16 mouse cellular contexts compared by ENCODE assay signal in genomic region chr6:139569211-139569610, GRCm38 (mm10). TPM values are rescaled to one million over a fixed set of nuclear protein-coding genes. Genes with fewer than 3 reads are reported as not detected.
DNase-seq lines count a peak whose midpoint lies in the region; ATAC-seq lines count a peak whose summit lies in the region.
"Had no signal": no experiment of that assay in that cellular context is flagged by ENCODE, and none has a peak within 500 bp of the region (broad histone marks: within the 10 kb centered on the region; RNA-seq: fewer than 3 reads in every experiment).

No protein-coding gene starts in this region.

- WGBS in hindbrain, embryonic 12.5 days, result 29% methylated on average over 7 of the region's 7 CpGs
- 60% methylated on average over 7 of the region's 7 CpGs for WGBS in hindbrain, embryonic 10.5 days
- WGBS in neural tube, embryonic 11.5 days, result 45% methylated on average over 7 of the region's 7 CpGs
- WGBS in neural tube, embryonic 15.5 days, result 52% methylated on average over 7 of the region's 7 CpGs
- 34% methylated on average over 7 of the region's 7 CpGs for WGBS in hindbrain, embryonic 15.5 days

- no peak for DNase-seq in hindbrain, embryonic 10.5 days (ENCODE audit: low spot score)
- DNase-seq in neural tube, embryonic 11.5 days (ENCODE audit: low spot score), result no peak
- peak; percentile 77 for DNase-seq in retina, postnatal 1 day
- DNase-seq: adrenal gland, postnatal 36 days; cerebellum, postnatal 36 days; liver, embryonic 13.5 days; thymus, postnatal 14 days had no signal

- H3K4me2 ChIP-seq in hindbrain, embryonic 12.5 days (replicated peaks), result no peak overlapping the region
- H3K4me2 ChIP-seq in neural tube, embryonic 11.5 days (ENCODE audit: low read depth), result no peak overlapping the region
- H3K4me2 ChIP-seq in neural tube, embryonic 15.5 days, result no peak overlapping the region
- no peak overlapping the region for H3K4me2 ChIP-seq in hindbrain, embryonic 15.5 days
- H3K4me2 ChIP-seq: liver, embryonic 13.5 days had no signal

- no peaks in the 10 kb centered on the region for H3K4me1 ChIP-seq in hindbrain, embryonic 12.5 days
- H3K4me1 ChIP-seq in hindbrain, embryonic 10.5 days (replicated peaks), result no peaks in the 10 kb centered on the region
- H3K4me1 ChIP-seq in neural tube, embryonic 11.5 days (ENCODE audit: control insufficient read depth, insufficient read depth, low read length), result no peaks in the 10 kb centered on the region
- no peaks in the 10 kb centered on the region for H3K4me1 ChIP-seq in neural tube, embryonic 15.5 days
- no peaks in the 10 kb centered on the region for H3K4me1 ChIP-seq in hindbrain, embryonic 15.5 days (replicated peaks)
- H3K4me1 ChIP-seq: liver, embryonic 13.5 days had no signal

- no peaks in the 10 kb centered on the region for H3K36me3 ChIP-seq in hindbrain, embryonic 12.5 days
- H3K36me3 ChIP-seq in hindbrain, embryonic 10.5 days, result no peaks in the 10 kb centered on the region
- no peaks in the 10 kb centered on the region for H3K36me3 ChIP-seq in neural tube, embryonic 11.5 days (ENCODE audit: control insufficient read depth, insufficient read depth, low read length)
- no peaks in the 10 kb centered on the region for H3K36me3 ChIP-seq in neural tube, embryonic 15.5 days
- no peaks in the 10 kb centered on the region for H3K36me3 ChIP-seq in hindbrain, embryonic 15.5 days
- H3K36me3 ChIP-seq: liver, embryonic 13.5 days had no signal

- H3K27me3 ChIP-seq in hindbrain, embryonic 12.5 days, result no peaks in the 10 kb centered on the region
- no peaks in the 10 kb centered on the region for H3K27me3 ChIP-seq in hindbrain, embryonic 10.5 days (ENCODE audit: insufficient read depth, poor library complexity, severe bottlenecking)
- H3K27me3 ChIP-seq in neural tube, embryonic 11.5 days (ENCODE audit: control insufficient read depth, insufficient read depth, low read length), result no peaks in the 10 kb centered on the region
- H3K27me3 ChIP-seq in neural tube, embryonic 15.5 days (replicated peaks), result no peaks in the 10 kb centered on the region
- H3K27me3 ChIP-seq in hindbrain, embryonic 15.5 days, result no peaks in the 10 kb centered on the region
- H3K27me3 ChIP-seq: liver, embryonic 13.5 days had no signal

- no peak overlapping the region for H3K27ac ChIP-seq in hindbrain, embryonic 12.5 days
- no peak overlapping the region for H3K27ac ChIP-seq in hindbrain, embryonic 10.5 days
- H3K27ac ChIP-seq in neural tube, embryonic 11.5 days (ENCODE audit: low read depth, low read length), result no peak overlapping the region
- H3K27ac ChIP-seq in neural tube, embryonic 15.5 days (replicated peaks), result no peak overlapping the region
- no peak overlapping the region for H3K27ac ChIP-seq in hindbrain, embryonic 15.5 days (replicated peaks)
- H3K27ac ChIP-seq: liver, embryonic 13.5 days had no signal

- ATAC-seq in hindbrain, embryonic 12.5 days (ENCODE audit: low FRiP score), result peak; percentile 54; the same call in 1 of the 2 replicates
- ATAC-seq in neural tube, embryonic 11.5 days (ENCODE audit: insufficient read depth, low FRiP score, low TSS enrichment), result 0 out of 2 replicates have a peak, but pooled peaks have one; percentile 54
- ATAC-seq in neural tube, embryonic 15.5 days (ENCODE audit: low FRiP score), result no peak
- ATAC-seq in hindbrain, embryonic 15.5 days (ENCODE audit: low FRiP score, low read depth), result 0 out of 2 replicates have a peak, but pooled peaks have one; percentile 38
- no peak for ATAC-seq in erythroblast, adult 5-6 weeks (replicated peaks; ENCODE audit: low FRiP score, poor library complexity, severe bottlenecking)
- ATAC-seq: CD4-positive, CD25-positive, alpha-beta regulatory T cell, adult 4 months; lung, postnatal 0 days had no signal

- no peak overlapping the region for H3K4me3 ChIP-seq in hindbrain, embryonic 12.5 days
- H3K4me3 ChIP-seq in hindbrain, embryonic 10.5 days, result no peak overlapping the region
- no peak overlapping the region for H3K4me3 ChIP-seq in neural tube, embryonic 11.5 days (ENCODE audit: low read depth, low read length)
- no peak overlapping the region for H3K4me3 ChIP-seq in neural tube, embryonic 15.5 days (replicated peaks)
- H3K4me3 ChIP-seq in hindbrain, embryonic 15.5 days, result no peak overlapping the region
- H3K4me3 ChIP-seq: liver, embryonic 13.5 days had no signal

- no peaks in the 10 kb centered on the region for H3K9me3 ChIP-seq in hindbrain, embryonic 12.5 days (replicated peaks)
- no peaks in the 10 kb centered on the region for H3K9me3 ChIP-seq in hindbrain, embryonic 10.5 days
- no peaks in the 10 kb centered on the region for H3K9me3 ChIP-seq in neural tube, embryonic 11.5 days (ENCODE audit: control insufficient read depth, low read length)
- H3K9me3 ChIP-seq in neural tube, embryonic 15.5 days (replicated peaks), result no peaks in the 10 kb centered on the region
- H3K9me3 ChIP-seq in hindbrain, embryonic 15.5 days, result no peaks in the 10 kb centered on the region
- H3K9me3 ChIP-seq: liver, embryonic 13.5 days had no signal

- H3K9ac ChIP-seq in hindbrain, embryonic 12.5 days, result no peak overlapping the region
- H3K9ac ChIP-seq in neural tube, embryonic 11.5 days (ENCODE audit: low read length), result no peak overlapping the region
- H3K9ac ChIP-seq in neural tube, embryonic 15.5 days (replicated peaks), result no peak overlapping the region
- no peak overlapping the region for H3K9ac ChIP-seq in hindbrain, embryonic 15.5 days
- H3K9ac ChIP-seq: liver, embryonic 13.5 days had no signal

RNA-seq across cellular contexts. Expression of gene Pik3c2g, which starts 17.8 kb away (rescaled TPM):
- 0.39 and 0.42 TPM in 2 replicates for polyA plus RNA-seq in hindbrain, embryonic 12.5 days (2016; fragmentation: Nextera tagmentation; extraction: Ambion mirVana)
- 0.20 and 0.33 TPM in 2 replicates for polyA plus RNA-seq in hindbrain, embryonic 10.5 days (2016; fragmentation: Nextera tagmentation; extraction: Ambion mirVana)
- 0.11 and 0.15 TPM in 2 replicates for polyA plus RNA-seq in neural tube, embryonic 11.5 days (2014; fragmentation: Nextera tagmentation; extraction: Ambion mirVana)
- polyA plus RNA-seq in neural tube, embryonic 15.5 days (2015; fragmentation: Nextera tagmentation; extraction: Ambion mirVana), result 0.19 and 0.36 TPM in 2 replicates
- polyA plus RNA-seq in hindbrain, embryonic 15.5 days (2015; fragmentation: Nextera tagmentation; extraction: Ambion mirVana), result 0.52 and 0.71 TPM in 2 replicates
- not detected in 2 replicates for total RNA-seq in erythroblast, adult 5-6 weeks (2015; ENCODE audit: low replicate concordance)
- 0.14 TPM in 1 of 2 replicates, not detected in the other for total RNA-seq in erythroblast, adult 5-6 weeks (2017; ENCODE audit: low replicate concordance)
- total RNA-seq: gastrocnemius, adult 8-10 months; heart, postnatal 25 days; megakaryocyte-erythroid progenitor cell, adult 5-6 weeks had no signal
- polyA plus RNA-seq: CD4-positive, CD25-positive, alpha-beta regulatory T cell, adult 4 months had no signal

Comparison
In these comparisons a context has a peak if more than half of its experiments do, and no peak if none do; other contexts are left out.
1. ATAC-seq: peak in hindbrain, embryonic 12.5 days (single experiment), neural tube, embryonic 11.5 days (single experiment) and hindbrain, embryonic 15.5 days (single experiment); none in neural tube, embryonic 15.5 days (single experiment) and erythroblast, adult 5-6 weeks (single experiment).